Mouse (Mus musculus) WW6 (cell line): ENCODE data around the gene Srpx.

Experiments
- DNase-seq: peaks from one replicate; pipeline ENCODE4 v3.0.0-alpha.2; 2013; ENCODE audit warnings: low read depth, low spot score

Gene Srpx

DNA sequence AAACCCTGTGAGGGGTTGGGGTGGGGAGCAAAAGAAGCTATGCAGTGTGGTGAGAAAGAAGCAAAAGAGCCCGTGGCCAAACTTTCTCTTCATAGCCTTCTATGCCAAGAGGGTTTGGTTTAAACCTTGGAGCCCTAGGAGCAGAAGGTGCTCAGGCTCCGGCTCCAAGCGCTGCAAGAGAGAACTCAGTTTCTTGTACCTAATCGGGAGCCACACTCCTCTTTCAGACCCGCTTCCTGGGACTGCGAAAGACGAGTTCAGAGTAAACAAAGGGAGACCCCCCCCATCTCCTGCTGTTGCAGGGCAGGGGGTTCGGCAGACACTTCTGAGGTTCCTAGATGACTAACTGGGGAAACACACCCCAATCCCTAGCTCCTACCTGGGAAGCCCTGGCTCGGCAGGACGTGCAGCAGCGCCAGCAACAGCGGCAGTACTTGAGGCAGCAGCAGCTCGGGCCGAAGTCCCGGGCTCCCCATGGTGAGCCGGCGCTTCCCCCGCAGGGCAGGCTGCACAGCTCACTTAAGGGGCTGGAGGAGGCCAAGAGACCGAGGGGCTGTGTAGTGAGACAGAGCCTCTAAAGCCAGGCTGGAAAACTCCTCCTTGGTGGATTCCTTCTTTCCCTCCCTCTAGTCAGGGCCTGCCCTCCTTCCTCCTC is at the start of gene Srpx:
TSS of gene Srpx (minus strand) at position 645 of the 655 bp plus-strand sequence.
- DNase-seq = no peak

DNA sequence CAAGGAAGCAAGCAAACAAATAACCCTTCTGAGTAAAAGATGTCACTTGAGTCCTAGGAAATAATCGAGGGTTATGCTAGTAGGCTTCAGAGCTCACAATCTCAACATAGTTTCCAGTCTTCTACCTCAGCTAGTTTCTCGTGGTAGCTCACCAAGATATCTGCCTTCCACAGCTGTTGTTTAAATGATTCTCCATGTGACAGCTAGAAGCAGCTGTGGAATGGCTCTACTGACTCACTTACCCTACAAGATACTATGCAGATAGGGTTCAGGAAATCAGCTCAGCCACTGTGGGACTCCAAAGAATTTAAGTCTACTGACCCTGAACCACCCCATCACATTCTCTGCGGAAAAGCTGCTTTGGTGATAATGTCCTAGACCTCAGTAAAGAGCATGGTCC is 34.9 kb upstream of the Srpx start:
- DNase-seq = no peak

DNA sequence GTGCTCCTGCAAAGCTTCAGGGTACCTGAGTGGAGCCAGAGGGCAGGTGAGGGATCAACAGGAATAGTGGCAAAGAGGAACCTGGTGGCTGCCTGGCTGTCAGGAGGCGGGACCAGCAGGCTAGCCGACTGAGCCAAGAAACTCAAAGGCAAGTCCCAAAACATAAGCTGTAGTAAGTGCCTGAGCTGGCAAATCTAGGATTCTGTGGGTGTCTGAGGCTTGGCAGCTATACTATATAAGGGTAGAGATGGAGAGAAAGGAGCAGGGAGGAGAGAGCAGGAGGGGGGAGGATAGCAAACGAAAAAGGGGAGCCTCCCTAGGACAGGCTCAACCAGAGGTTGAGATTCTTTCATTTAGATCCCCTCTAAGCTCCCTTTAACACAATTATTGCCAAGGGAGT is 1.7 kb downstream of the Srpx start:
- no peak for DNase-seq

DNA sequence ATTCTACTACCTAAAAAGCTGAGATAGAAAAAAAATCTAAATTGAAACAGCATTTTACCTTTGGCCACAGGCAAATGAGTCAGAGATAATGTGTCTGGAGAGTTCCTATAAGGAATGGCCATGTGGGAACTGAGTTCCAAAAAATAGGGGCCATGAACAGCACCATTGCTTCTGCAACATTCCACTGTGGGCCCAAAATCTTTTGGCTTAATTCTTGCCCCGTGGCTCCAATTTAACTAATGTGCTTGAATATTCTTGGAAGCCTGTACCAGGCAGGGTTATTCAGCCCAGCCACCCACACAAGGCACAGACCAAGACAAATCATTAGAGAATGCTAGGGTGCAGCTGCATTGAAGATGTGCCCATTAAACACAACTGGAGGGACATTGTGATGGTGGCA is 6.8 kb downstream of the Srpx start:
- DNase-seq = no peak

DNA sequence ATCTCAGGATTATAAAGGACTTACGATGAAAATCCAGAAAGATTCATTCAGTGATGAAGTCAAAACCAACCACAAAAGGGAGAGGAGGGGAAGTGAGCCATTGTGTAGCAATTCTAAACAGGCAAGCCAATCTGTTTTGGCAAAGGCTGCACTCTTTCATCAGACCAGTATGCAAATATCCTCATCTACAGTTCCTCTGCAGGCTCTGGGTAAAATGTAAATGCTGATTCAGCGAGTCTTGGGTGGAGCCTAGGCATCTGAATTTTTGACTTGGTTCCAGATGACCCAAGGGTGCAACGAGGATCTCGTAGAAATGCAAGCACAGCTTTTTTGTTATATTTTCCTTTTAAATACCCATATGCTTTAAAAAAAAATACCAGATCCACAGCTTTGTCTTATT is 9.0 kb downstream of the Srpx start:
- no peak for DNase-seq

DNA sequence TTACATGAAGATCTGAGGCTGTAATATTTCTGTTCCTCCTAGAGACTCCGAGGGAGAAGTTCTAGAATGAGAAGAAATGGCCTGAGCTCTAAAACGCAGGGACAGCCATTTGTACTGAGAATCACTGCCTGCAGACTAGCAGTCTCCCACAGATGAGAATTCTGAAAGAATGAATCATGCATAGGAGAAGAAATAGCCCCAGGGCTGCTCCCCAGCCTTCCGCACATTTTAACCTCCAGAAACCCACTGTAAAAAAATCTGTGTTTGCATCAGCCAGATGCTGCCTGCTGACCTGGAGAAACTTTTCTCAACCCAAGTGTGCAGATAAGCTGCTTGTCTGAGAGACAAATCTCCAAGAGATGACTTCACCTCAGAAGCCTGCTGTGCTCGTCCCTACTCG is 12.0 kb downstream of the Srpx start:
- DNase-seq = no peak

DNA sequence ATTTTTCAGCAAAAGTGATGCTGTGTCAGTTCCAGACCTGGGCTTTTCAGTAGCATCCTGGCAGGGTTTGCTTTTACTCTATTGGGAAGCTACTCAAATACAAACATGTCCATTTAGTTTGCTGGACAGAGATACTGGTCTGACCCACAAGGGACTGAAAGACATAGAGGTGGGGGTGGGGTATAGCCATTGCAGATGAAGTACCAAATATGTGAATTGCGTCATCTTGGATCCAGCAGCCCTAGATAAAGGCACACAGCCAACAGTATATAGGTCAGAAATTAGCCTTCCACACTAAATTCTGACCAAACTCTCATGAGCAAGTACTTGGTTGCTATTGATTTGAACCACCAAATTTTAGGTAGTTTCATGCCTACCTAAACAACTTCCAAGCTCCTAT is 14.8 kb downstream of the Srpx start:
- no peak for DNase-seq

DNA sequence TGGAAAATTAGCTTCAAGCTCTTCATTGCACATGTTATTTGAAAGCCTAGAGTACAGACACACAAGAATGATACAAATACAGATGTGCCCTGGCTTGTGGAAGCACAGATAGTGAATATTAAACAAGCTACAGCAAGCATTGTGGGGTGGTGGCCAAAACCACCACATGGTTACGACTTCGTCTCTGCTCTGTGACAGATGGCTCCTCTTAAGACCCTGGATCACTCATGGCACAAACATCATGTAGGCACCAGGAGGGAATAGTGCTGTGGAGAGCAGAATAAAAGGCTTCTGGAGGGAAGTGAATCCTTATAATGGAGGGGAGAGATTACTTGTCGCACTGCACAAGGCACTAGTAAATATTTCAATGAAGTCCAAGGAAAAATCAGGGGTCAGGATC is 21.7 kb downstream of the Srpx start:
- no peak for DNase-seq

DNA sequence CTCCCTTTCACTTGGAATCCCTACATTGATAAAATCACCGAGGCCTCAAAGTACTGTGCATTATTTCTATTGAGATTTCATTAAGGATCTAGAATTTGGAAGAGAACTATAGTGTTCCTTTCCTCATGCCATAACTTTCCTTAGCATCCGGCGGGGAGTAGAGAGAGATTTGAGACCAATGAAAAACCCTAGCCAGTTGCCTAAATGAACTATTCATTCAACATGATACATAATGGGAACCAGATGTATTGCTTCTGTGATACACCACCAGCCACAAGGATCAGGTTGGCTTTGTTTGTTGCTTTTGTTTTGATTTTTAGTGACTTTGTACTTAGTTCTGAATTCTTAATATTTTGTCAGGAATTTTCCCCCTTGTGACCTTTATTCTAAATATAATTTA is 37.1 kb downstream of the Srpx start:
- DNase-seq = no peak

DNA sequence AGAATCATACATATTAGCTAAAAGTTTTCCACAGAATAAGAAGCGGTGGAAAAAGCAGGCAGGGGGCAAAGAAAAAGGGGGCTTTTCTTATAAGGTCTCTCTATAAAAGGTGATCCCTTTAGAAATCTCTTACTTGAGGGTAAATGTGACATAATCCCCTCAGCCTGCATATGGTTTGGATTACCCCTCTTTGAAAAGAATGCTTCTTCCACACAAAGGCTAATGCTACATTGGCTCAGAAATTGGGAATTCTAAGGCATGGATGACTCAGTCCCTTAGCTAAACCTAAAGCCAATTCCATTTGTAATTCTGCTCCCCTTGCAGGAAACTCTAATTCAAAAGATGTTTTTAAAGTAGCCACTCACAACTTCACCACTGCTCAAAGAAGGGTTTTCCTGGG is 37.5 kb downstream of the Srpx start:
- no peak for DNase-seq

DNA sequence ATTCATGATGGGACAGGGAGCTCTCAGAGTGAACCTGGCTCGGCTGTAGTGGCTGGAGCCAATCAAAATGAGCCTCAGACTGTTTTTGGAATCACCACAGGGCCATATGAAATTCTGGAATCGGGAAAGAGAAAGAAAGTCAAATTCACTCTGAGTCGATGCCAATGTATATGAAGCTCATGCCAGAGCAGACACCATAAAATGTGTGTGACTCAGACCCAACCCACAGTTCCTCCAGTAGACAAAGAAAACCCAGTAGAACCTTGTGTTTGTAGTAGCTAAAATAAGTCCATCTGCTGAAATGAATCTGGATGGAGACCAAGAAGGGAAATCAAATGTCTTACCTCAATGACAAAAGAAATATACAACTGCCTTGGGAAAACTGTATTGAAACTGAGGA is 43.5 kb downstream of the Srpx start:
- no peak for DNase-seq

DNA sequence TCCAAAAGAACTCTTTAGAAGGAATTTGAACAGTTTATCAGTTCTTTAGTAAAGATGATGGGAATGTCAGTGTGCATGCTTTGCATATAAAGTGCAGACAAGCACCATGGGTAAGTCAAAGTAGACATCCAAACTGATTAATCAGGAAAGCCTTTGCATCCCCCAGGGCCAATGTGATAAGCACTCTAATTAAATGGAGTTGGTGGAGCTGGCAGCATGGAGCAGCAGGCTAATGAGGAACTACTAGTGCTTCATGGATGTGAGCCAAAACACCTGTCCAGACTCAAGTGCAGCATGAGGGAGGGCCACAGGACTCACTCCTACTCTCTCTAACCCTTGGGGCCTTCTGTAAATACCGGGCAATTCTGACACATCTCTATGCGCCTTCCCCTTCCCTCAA is 46.0 kb downstream of the Srpx start:
- DNase-seq = no peak

DNA sequence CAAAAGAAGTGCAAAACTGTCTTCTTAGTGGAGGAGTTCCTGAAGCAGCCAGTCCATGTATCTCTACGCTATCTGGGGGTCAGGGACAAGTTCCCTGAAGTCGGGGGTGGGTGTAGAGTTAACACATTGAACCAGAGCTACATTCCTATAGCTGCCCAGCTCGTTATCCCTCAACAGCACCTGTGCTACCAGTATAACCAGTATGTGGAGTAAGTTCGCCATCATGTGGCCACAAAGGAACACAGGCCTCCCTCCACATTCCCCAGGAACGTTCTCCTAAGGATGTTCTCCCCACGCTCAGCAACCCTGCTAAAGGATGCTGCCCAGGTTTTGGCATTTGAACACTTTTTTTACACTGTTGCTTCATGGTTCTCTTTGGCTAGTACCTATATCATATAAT is 46.8 kb downstream of the Srpx start:
- DNase-seq = no peak

DNA sequence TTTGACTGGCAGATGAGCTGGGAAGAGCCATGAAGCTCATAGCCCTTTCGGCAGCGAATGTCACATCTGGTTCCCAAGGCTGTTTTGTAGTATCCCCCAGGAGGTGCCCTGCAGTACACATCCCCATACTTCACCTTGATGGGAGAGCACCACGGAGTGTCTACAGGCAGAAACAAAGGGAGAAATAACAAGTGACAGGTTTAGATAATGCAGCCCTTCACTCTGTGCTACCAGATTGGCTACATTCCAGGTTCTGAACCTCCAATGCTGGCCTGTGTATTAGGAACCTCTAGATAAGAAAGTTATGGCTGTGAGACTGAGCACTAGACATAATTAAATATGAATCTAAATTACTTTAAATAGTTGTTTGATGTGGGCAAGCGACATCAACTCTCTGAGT is 48.1 kb downstream of the Srpx start:
- DNase-seq = no peak

DNA sequence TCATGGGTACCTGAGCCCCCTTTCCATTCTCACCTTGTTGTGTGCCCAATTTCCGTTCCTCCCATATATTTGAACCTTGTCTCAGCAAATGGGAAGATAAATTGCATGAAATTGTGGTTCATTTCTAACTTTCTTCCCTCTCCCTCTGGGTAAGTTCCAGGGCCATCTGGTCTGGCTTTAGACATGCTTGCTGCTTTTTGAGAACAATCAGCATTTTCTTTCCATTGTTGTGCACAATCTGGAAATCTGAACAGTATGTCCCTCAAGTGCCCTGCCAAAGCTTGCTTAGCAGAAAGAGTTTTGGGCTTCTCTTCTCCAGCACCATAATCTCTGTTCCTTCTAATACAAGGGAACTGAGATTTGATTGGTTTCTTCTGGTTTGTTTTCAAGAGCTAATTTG is 53.7 kb downstream of the Srpx start:
- no peak for DNase-seq

DNA sequence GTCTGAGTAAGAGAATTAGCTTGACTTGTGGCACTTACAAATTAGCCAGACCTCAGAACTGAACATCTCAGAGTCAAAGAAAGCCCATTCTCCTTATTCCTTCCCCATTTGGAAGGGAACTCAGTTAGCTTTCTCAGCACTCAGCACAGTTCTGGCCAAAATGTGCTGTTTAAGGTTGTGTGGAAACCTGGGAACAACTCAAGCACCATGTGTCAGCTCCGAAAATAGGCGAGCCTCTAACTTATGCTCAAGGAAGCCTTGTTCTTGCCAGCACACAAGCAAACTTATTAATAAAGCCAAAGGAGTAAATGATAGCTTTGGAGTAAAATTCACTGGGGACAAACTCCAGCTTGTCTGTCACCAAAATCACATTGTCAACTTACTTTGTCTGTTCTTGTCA is 54.1 kb downstream of the Srpx start:
- DNase-seq = no peak

DNA sequence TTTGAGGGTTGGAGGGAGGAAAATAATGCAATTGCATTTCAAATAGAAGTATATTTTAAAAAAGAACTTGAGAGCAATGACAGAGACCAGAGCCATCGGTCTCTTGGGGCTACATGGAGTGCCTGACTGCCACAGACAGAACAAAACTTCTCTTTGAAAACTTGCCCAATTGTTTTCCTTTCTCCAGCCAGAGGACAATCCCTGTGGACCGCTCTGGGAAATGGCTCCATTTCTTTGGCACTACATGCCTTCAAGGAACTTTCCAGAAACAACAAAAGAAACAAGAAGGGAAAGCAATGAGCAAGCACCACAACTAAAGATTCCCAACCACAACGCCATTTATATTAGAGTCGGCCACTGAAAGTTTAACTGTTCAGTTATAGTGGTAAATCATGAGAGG is 55.3 kb downstream of the Srpx start:
- DNase-seq = no peak

DNA sequence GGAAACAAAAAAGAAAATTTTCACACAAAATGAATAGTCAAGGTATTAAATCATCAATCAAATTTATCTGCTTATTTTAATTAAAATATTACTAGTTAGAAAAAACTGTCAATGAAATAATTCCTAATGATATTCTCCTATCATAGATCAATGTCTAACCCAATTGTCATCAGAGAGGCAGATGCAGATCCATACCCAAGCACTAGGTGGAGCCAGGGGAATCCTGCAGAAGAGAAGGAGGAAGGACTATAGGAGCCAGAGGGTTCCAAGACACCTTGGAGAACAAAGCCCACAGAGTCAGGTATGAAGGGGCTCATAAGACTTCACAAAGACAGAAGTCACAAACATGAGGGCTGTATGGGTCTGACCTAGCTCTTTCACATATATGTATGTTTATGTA is 82.8 kb downstream of the Srpx start:
- no peak for DNase-seq

DNA sequence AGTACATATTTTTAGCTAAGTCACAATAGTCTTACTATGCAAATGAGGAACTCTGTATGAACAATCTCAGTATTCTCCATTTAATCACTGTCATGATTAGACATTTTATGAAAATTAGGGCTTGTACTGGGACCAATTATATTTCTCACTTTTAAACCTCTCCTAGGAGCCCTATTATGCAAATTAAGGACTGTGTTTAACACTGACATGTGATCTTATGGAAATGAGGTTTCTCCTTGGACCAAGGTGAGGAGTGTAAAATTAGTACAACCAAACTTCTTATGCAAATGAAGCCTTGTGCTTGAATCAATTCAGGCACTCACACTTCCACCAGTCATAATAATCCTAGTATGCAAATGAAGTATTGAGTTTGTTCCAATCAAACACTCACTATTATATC is 107.3 kb downstream of the Srpx start:
- no peak for DNase-seq

DNA sequence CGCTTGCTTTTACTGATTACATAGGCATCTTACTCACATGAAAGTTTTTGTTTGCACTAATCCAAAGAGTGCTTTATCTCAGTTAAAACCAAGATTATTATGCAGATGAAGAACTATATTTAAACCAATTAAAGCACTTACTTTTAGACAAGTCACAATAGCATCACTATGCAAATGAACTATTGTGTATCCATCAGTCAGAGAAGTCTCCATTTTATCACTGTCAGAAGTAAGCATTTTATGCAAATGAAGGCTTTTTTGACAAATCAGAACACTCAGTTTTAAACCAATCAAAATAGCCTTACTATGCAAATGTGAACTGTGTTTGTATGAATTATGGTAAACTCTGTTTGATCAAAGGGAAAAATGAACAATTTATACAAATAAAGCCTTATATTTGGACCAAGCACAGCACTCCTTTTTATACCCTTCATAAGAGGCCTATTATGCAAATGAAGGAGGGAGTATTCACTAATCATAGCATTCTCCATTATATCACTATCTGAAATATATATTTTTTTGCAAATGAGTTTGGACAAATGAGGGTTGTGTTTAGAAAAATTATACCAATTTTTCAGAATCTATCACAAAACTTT is 109.7 kb downstream of the Srpx start:
- DNase-seq = no peak

DNA sequence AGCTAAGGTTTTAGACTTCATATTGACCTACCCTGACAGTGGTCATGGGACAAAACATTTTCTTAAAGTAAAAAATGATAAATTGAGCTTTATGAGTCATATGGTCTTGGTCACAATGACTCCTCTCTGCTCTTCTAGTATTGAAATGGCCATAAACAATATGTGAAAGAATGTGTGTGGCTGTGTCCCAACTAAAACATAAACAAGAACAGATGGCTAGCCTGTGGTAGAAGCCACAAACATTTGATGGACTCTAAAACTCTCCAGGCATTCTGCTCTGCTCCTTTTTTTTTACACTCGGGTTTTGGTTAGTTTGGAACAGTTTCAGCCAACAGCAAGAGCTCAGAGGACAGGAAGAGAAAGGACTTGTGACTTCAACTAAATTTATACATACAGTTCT is 111.6 kb downstream of the Srpx start:
- no peak for DNase-seq

DNA sequence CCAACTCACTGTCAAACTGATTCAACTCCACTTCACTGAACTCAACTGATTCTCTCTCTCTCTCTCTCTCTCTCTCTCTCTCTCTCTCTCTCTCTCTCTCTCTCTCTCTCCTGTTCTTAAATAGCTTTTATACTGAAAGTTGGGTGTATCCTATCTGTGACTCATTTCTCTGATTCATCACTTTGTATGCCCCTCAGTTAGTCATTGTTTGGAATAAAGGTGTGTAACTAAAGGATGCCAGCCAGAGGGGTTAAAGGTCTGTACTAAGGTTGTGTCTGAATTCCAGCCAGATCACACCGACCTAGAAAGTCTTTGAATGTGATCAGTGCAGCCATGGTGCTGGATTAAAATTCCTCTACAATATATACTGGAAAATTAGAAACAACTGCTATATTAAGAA is 116.8 kb downstream of the Srpx start:
- no peak for DNase-seq
